Mouse (Mus musculus) E14TG2a.4 (cell line): ENCODE measurements around the gene Nek10.

Experiments
- H3K27me3 ChIP-seq: 2 replicates; pipeline ENCODE4 v1.6.1; 2014; ENCODE audit warnings: low read length, control low read depth; ENCODE audit not compliant: insufficient read depth
- H3K36me3 ChIP-seq: 2 replicates; pipeline ENCODE4 v1.6.1; 2014; ENCODE audit warnings: low read length, control low read depth; ENCODE audit not compliant: insufficient read depth
- H3K4me1 ChIP-seq: replicated peaks from 2 replicates; pipeline ENCODE4 v1.6.1; 2014; ENCODE audit warnings: low read depth, low read length, control low read depth
- H3K4me3 ChIP-seq: replicated peaks from 2 replicates; pipeline ENCODE4 v1.5.1; 2014; ENCODE audit warnings: mild to moderate bottlenecking, low read length
- H3K9me3 ChIP-seq: 2 replicates; pipeline ENCODE4 v1.6.1; 2014; ENCODE audit warnings: low read length, control low read depth
- CTCF ChIP-seq: conservative IDR thresholded peaks from 2 replicates; pipeline ENCODE4 v1.5.1; 2014; ENCODE audit warnings: low read length
- NANOG ChIP-seq: IDR thresholded peaks from 2 replicates; pipeline ENCODE4 v1.6.1; 2014; ENCODE audit warnings: borderline replicate concordance, low read length, mixed read lengths
- POU5F1 ChIP-seq: IDR thresholded peaks from 2 replicates; pipeline ENCODE4 v1.6.1; 2014; ENCODE audit warnings: low read length, borderline replicate concordance

Nek10 gene

DNA sequence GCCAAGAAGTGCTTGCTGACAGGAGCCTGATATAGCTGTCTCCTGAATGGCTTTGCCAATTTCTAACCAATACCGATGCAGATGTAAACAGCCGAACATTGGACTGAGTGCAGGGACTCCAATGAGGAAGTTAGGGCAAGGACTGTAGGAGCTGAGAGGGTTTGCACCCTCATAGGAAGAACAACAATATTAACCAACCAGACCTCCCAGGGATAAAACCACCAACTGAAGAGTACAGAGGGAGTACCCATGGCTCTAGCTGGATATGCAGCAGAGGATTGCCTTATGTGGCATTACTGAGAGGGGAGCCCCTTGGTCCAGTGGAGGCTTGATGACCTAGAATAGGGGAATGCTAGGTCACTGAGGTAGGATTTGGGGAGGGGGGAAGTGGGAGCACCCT is 92.1 kb downstream of the Nek10 start:
- Histone ChIP-seq H3K27me3 (no peaks in the 10 kb centered on the region), H3K4me3 (no peak overlapping the region), H3K9me3 (no peaks in the 10 kb centered on the region), H3K4me1 (peaks cover 10% of the 10 kb centered on the region; the same call in 1 of the 2 replicates), H3K36me3 (no peaks in the 10 kb centered on the region)
- TF ChIP-seq POU5F1: no peak
- TF ChIP-seq NANOG: no peak
- TF ChIP-seq CTCF: no peak

DNA sequence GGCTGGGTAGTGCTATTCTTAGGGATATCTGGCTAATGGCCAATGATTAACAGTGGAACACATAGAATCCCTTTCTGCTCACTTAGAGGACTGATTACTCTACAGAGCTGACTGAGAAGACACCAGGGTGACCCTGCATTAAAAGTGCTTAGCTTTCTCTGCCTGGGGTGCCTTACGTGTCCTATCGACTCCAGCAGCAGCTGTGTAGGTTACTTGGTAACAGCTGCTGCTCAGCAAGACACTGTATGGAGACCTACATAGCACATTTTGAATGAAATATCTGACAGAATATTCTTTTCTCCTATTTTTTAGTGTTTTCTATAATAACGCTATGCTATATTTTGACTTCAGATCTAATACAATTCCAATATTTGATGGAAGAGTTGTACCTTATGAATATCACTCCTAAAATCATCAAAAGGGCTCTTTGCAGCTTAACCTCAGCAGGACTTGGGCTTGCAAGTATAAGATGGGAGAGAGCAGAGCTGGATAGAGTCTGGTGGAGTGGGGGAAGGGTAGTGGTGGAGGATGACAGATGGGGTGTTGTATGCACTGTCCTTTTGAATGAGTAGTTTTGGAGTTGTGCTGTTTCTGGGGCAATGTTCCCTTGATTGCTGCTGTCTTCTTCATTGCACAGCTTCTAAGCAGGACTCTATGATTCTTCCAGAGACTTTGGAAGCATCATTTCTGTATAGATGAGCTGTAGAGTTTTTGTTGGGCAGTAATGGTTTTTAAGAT is 93.4 kb downstream of the Nek10 start:
- TF ChIP-seq CTCF: no peak
- no peaks in the 10 kb centered on the region for H3K27me3 ChIP-seq
- H3K9me3 ChIP-seq: no peaks in the 10 kb centered on the region
- H3K4me1 ChIP-seq: peaks cover 10% of the 10 kb centered on the region; the same call in 1 of the 2 replicates
- no peaks in the 10 kb centered on the region for H3K36me3 ChIP-seq
- no peak overlapping the region for H3K4me3 ChIP-seq

GRCm38 (mm10) chr14:14904750-14905529 is 101.7 kb downstream of the Nek10 start:
- TF ChIP-seq POU5F1: no peak
- peak; percentile 30; the same call in 1 of the 2 replicates for TF ChIP-seq CTCF
- Histone ChIP-seq H3K4me3 (no peak overlapping the region), H3K36me3 (no peaks in the 10 kb centered on the region), H3K27me3 (no peaks in the 10 kb centered on the region), H3K9me3 (no peaks in the 10 kb centered on the region), H3K4me1 (no peaks in the 10 kb centered on the region)

- H3K4me3 ChIP-seq: no peak overlapping the region
- H3K27me3 ChIP-seq: no peaks in the 10 kb centered on the region
- no peaks in the 10 kb centered on the region for H3K36me3 ChIP-seq
- no peaks in the 10 kb centered on the region for H3K4me1 ChIP-seq
- no peaks in the 10 kb centered on the region for H3K9me3 ChIP-seq
- no peak for TF ChIP-seq NANOG
- TF ChIP-seq CTCF: peak; percentile 31; the same call in 1 of the 2 replicates
Observed at GRCm38 (mm10) chr14:14905530-14905852, 102.3 kb downstream of the Nek10 start.

DNA sequence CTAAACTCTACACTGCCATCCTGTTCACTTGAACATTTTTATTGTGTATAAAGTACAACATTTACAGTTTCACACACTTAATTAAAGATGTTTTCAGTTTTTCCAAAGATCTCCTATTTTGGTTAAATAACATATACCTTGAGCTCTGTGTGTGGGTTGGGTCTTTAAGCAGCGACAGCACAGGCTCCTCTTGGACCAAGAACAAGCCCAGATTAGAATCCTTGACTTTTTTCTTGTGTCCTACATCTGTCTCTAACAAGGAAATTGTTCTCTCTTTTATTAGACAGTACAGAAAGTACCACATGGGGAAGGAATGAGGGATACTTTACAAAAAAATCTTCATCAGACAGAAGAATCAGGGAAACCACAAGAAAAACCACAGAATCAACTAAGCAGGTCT is 122.4 kb downstream of the Nek10 start:
- no peaks in the 10 kb centered on the region for H3K4me1 ChIP-seq
- TF ChIP-seq POU5F1 (no peak), CTCF (no peak), NANOG (no peak)

DNA sequence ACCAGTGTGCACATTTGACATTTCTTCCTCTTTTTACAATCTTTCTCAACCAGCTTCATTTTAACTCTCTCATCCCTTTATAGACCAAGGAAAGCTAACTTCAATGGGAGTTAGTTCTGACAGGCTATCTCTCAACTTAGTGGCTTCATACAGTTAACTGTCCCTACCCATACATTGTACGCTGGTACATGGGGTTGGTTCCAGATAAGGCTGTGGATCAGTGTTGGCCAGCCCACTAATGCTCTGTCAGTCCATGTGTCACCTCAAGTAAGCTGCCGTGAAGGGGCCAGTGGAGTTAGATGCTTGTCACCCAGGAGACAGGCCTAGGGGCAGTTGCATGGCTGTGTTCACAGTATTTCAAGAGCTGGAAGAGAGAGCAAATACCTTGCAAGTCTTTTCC is 124.3 kb downstream of the Nek10 start:
- peaks cover 24% of the 10 kb centered on the region for H3K9me3 ChIP-seq
- H3K4me1 ChIP-seq: no peaks in the 10 kb centered on the region
- H3K36me3 ChIP-seq: no peaks in the 10 kb centered on the region
- TF ChIP-seq CTCF (no peak), POU5F1 (no peak), NANOG (no peak)
- H3K27me3 ChIP-seq: no peaks in the 10 kb centered on the region
- no peak overlapping the region for H3K4me3 ChIP-seq

More for the DNA sequence above, 122.4 kb downstream of the Nek10 start:
- Histone ChIP-seq H3K27me3 (no peaks in the 10 kb centered on the region), H3K36me3 (no peaks in the 10 kb centered on the region), H3K9me3 (peaks cover 24% of the 10 kb centered on the region), H3K4me3 (no peak overlapping the region)

GRCm38 (mm10) chr14:14934977-14935376 is 131.8 kb downstream of the Nek10 start:
- Histone ChIP-seq H3K4me1 (no peaks in the 10 kb centered on the region), H3K4me3 (no peak overlapping the region), H3K36me3 (no peaks in the 10 kb centered on the region), H3K27me3 (no peaks in the 10 kb centered on the region), H3K9me3 (no peaks in the 10 kb centered on the region)
- TF ChIP-seq POU5F1 (no peak), NANOG (no peak), CTCF (no peak)

- H3K4me3 ChIP-seq: no peak overlapping the region
- H3K36me3 ChIP-seq: no peaks in the 10 kb centered on the region
- no peaks in the 10 kb centered on the region for H3K9me3 ChIP-seq
- TF ChIP-seq POU5F1 (no peak), CTCF (no peak)
- H3K27me3 ChIP-seq: no peaks in the 10 kb centered on the region
- H3K4me1 ChIP-seq: no peaks in the 10 kb centered on the region
Observed at GRCm38 (mm10) chr14:14945930-14946329, 142.7 kb downstream of the Nek10 start.

GRCm38 (mm10) chr14:14949023-14949422 is 145.8 kb downstream of the Nek10 start:
- H3K4me1 ChIP-seq: no peaks in the 10 kb centered on the region
- no peaks in the 10 kb centered on the region for H3K27me3 ChIP-seq
- no peak overlapping the region for H3K4me3 ChIP-seq
- no peaks in the 10 kb centered on the region for H3K9me3 ChIP-seq
- H3K36me3 ChIP-seq: no peaks in the 10 kb centered on the region
- TF ChIP-seq POU5F1 (no peak), NANOG (no peak), CTCF (no peak)
